Mouse (Mus musculus) limb, embryonic 15.5 days (tissue): Measurements from ENCODE around the gene Mob3b. TPM values are rescaled to one million over a fixed set of nuclear protein-coding genes. Genes with fewer than 3 reads are reported as not detected.

Source experiments
- ATAC-seq: fragments of 200-750 bp; cut with Nextera tagmentation; 2 replicates; pipeline ENCODE4 v1.8.0; 2017; ENCODE audit warnings: low read depth, moderate TSS enrichment; ENCODE audit not compliant: insufficient number of reproducible peaks, low FRiP score, low TSS enrichment
- H3K27ac ChIP-seq: fragments of 300-500 bp; sonication (generic); 2 replicates; pipeline ENCODE4 v1.5.1; 2015; ENCODE audit warnings: moderate library complexity, mild to moderate bottlenecking, inconsistent platforms
- H3K27me3 ChIP-seq: fragments of 300-500 bp; sonication (generic); 2 replicates; pipeline ENCODE4 v1.6.1; 2015; ENCODE audit warnings: inconsistent platforms
- H3K36me3 ChIP-seq: fragments of 300-500 bp; sonication (generic); 2 replicates; pipeline ENCODE4 v1.6.1; 2015; ENCODE audit warnings: inconsistent platforms
- H3K4me1 ChIP-seq: fragments of 300-500 bp; sonication (generic); 2 replicates; pipeline ENCODE4 v1.6.1; 2015; ENCODE audit warnings: inconsistent platforms
- H3K4me2 ChIP-seq: fragments of 300-500 bp; sonication (generic); 2 replicates; pipeline ENCODE4 v1.6.1; 2015; ENCODE audit warnings: mild to moderate bottlenecking, inconsistent platforms
- H3K4me3 ChIP-seq: fragments of 300-500 bp; sonication (generic); 2 replicates; pipeline ENCODE4 v1.5.1; 2015; ENCODE audit warnings: mild to moderate bottlenecking, inconsistent platforms
- H3K9ac ChIP-seq: fragments of 300-500 bp; sonication (generic); 2 replicates; pipeline ENCODE4 v1.6.1; 2015; ENCODE audit warnings: inconsistent platforms
- H3K9me3 ChIP-seq: fragments of 300-500 bp; sonication (generic); 2 replicates; pipeline ENCODE4 v1.6.1; 2016; ENCODE audit warnings: inconsistent platforms
- WGBS: fragments of 180-500 bp; shearing (Covaris S2); methylation state at CpG from one replicate; pipeline ENCODE4 v1.1.7; 2015; 5-methylcytosine and 5-hydroxymethylcytosine counted together
- polyA plus RNA-seq: library from polyadenylated mRNA; unstranded; fragments of >200 nt; fragmentation: Nextera tagmentation; extraction: Ambion mirVana; gene quantifications from 2 replicates; pipeline ENCODE4 v1.2.1, GENCODE M21; 2015

Mob3b gene
- polyA plus RNA-seq, 1 experiment from 2014 or later: 12.8 TPM

- WGBS: 75% methylated on average over 1 of the region's 1 CpGs
- H3K36me3 ChIP-seq: no peaks in the 10 kb centered on the region
- no peak overlapping the region for H3K27ac ChIP-seq
- no peaks in the 10 kb centered on the region for H3K9me3 ChIP-seq
- 0 out of 2 replicates have a peak, but pooled peaks cover 2% of the 10 kb centered on the region for H3K4me1 ChIP-seq
- H3K4me3 ChIP-seq: no peak overlapping the region
- ATAC-seq: no peak
- H3K27me3 ChIP-seq: no peaks in the 10 kb centered on the region
- H3K4me2 ChIP-seq: no peak overlapping the region
- H3K9ac ChIP-seq: no peak overlapping the region
Observed at GRCm38 (mm10) chr4:35018416-35018815, 138.9 kb downstream of the Mob3b start.

- Histone ChIP-seq H3K27ac (no peak overlapping the region), H3K4me1 (peaks cover 8% of the 10 kb centered on the region; the same call in 1 of the 2 replicates), H3K27me3 (no peaks in the 10 kb centered on the region), H3K36me3 (no peaks in the 10 kb centered on the region), H3K4me2 (0 out of 2 replicates have a peak overlapping the region, but pooled peaks have one; percentile 5), H3K9me3 (no peaks in the 10 kb centered on the region), H3K4me3 (no peak overlapping the region), H3K9ac (no peak overlapping the region)
- ATAC-seq: no peak
- WGBS: 20% methylated on average over 10 of the region's 10 CpGs
Observed at GRCm38 (mm10) chr4:35012401-35013307, 144.6 kb downstream of the Mob3b start.

GRCm38 (mm10) chr4:35006541-35007260 lies 150.6 kb downstream of the Mob3b start:
- peaks cover 28% of the 10 kb centered on the region for H3K4me1 ChIP-seq
- H3K27me3 ChIP-seq: no peaks in the 10 kb centered on the region
- 0 out of 2 replicates have a peak overlapping the region, but pooled peaks have one; percentile 22 for H3K27ac ChIP-seq
- no peak overlapping the region for H3K4me2 ChIP-seq
- no peak overlapping the region for H3K9ac ChIP-seq
- no peak overlapping the region for H3K4me3 ChIP-seq
- no peaks in the 10 kb centered on the region for H3K9me3 ChIP-seq
- H3K36me3 ChIP-seq: no peaks in the 10 kb centered on the region
- 18% methylated on average over 11 of the region's 11 CpGs for WGBS
- no peak for ATAC-seq

- no peak overlapping the region for H3K4me3 ChIP-seq
- no peak for ATAC-seq
- no peaks in the 10 kb centered on the region for H3K36me3 ChIP-seq
- H3K9ac ChIP-seq: no peak overlapping the region
- H3K27ac ChIP-seq: no peak overlapping the region
- peaks cover 28% of the 10 kb centered on the region for H3K4me1 ChIP-seq
- no peak overlapping the region for H3K4me2 ChIP-seq
- WGBS: 39% methylated on average over 6 of the region's 6 CpGs
- no peaks in the 10 kb centered on the region for H3K27me3 ChIP-seq
- no peaks in the 10 kb centered on the region for H3K9me3 ChIP-seq
Observed at GRCm38 (mm10) chr4:35006056-35006455, 151.2 kb downstream of the Mob3b start.

GRCm38 (mm10) chr4:35005068-35005769 lies 152.1 kb downstream of the Mob3b start:
- Histone ChIP-seq H3K27me3 (no peaks in the 10 kb centered on the region), H3K36me3 (no peaks in the 10 kb centered on the region), H3K4me2 (no peak overlapping the region), H3K9ac (no peak overlapping the region), H3K4me3 (no peak overlapping the region), H3K4me1 (peaks cover 28% of the 10 kb centered on the region), H3K9me3 (no peaks in the 10 kb centered on the region), H3K27ac (peak overlapping the region; percentile 18; the same call in 1 of the 2 replicates)
- peak; percentile 65; the same call in 1 of the 2 replicates for ATAC-seq
- 41% methylated on average over 5 of the region's 5 CpGs for WGBS

GRCm38 (mm10) chr4:35004473-35004872 lies 152.8 kb downstream of the Mob3b start:
- no peaks in the 10 kb centered on the region for H3K9me3 ChIP-seq
- no peak for ATAC-seq
- no peak overlapping the region for H3K4me3 ChIP-seq
- H3K27me3 ChIP-seq: no peaks in the 10 kb centered on the region
- WGBS: 64% methylated on average over 8 of the region's 8 CpGs
- no peaks in the 10 kb centered on the region for H3K36me3 ChIP-seq
- peak overlapping the region; percentile 18; the same call in 1 of the 2 replicates for H3K27ac ChIP-seq
- H3K9ac ChIP-seq: no peak overlapping the region
- no peak overlapping the region for H3K4me2 ChIP-seq
- H3K4me1 ChIP-seq: peaks cover 28% of the 10 kb centered on the region

- Histone ChIP-seq H3K27ac (no peak overlapping the region), H3K4me2 (no peak overlapping the region), H3K4me1 (peaks cover 28% of the 10 kb centered on the region), H3K27me3 (no peaks in the 10 kb centered on the region), H3K4me3 (no peak overlapping the region), H3K9ac (no peak overlapping the region), H3K36me3 (no peaks in the 10 kb centered on the region), H3K9me3 (no peaks in the 10 kb centered on the region)
- 88% methylated on average over 8 of the region's 8 CpGs for WGBS
- no peak for ATAC-seq
Observed at GRCm38 (mm10) chr4:35003550-35004326, 153.5 kb downstream of the Mob3b start.

GRCm38 (mm10) chr4:34996616-34997015 lies 160.7 kb downstream of the Mob3b start:
- H3K9ac ChIP-seq: no peak overlapping the region
- no peaks in the 10 kb centered on the region for H3K27me3 ChIP-seq
- WGBS: 78% methylated on average over 7 of the region's 7 CpGs

GRCm38 (mm10) chr4:34993639-34993975 lies 163.7 kb downstream of the Mob3b start:
- 32% methylated on average over 6 of the region's 6 CpGs for WGBS

More at GRCm38 (mm10) chr4:34996616-34997015, 160.7 kb downstream of the Mob3b start:
- H3K36me3 ChIP-seq: no peaks in the 10 kb centered on the region
- H3K4me1 ChIP-seq: peaks cover 26% of the 10 kb centered on the region
- no peak overlapping the region for H3K4me3 ChIP-seq
- H3K4me2 ChIP-seq: no peak overlapping the region
- no peak for ATAC-seq
- no peaks in the 10 kb centered on the region for H3K9me3 ChIP-seq
- no peak overlapping the region for H3K27ac ChIP-seq

GRCm38 (mm10) chr4:34992866-34993638 lies 164.2 kb downstream of the Mob3b start:
- peak overlapping the region; percentile 28 for H3K4me2 ChIP-seq
- peak overlapping the region; percentile 4; the same call in 1 of the 2 replicates for H3K4me3 ChIP-seq
- H3K9ac ChIP-seq: no peak overlapping the region
- H3K27me3 ChIP-seq: no peaks in the 10 kb centered on the region
- H3K36me3 ChIP-seq: no peaks in the 10 kb centered on the region
- H3K4me1 ChIP-seq: peaks cover 32% of the 10 kb centered on the region
- peak overlapping the region; percentile 60 for H3K27ac ChIP-seq
- WGBS: 27% methylated on average over 22 of the region's 22 CpGs
- no peaks in the 10 kb centered on the region for H3K9me3 ChIP-seq
- ATAC-seq: peak; percentile 76

More at GRCm38 (mm10) chr4:34993639-34993975, 163.7 kb downstream of the Mob3b start:
- Histone ChIP-seq H3K36me3 (no peaks in the 10 kb centered on the region), H3K4me1 (peaks cover 32% of the 10 kb centered on the region), H3K9ac (no peak overlapping the region), H3K9me3 (no peaks in the 10 kb centered on the region), H3K27me3 (no peaks in the 10 kb centered on the region), H3K27ac (peak overlapping the region; percentile 60; the same call in 1 of the 2 replicates), H3K4me3 (no peak overlapping the region), H3K4me2 (peak overlapping the region; percentile 28)
- ATAC-seq: no peak
